Mouse (Mus musculus): ENCODE data around the gene Mindy3.

- TF ChIP-seq EP300 (IDR thresholded peaks at IDR 0.05; ENCODE audit: low read depth) (no peak), CTCF (IDR thresholded peaks at IDR 0.05; ENCODE audit: low read depth) (no peak)
Measured at GRCm38 (mm10) chr2:12308466-12308865, 110.8 kb downstream of the Mindy3 start.
